Mouse (Mus musculus): ENCODE measurements around the gene Rps25.
"Not testable (repeated sequence)": the region's sequence is repeated elsewhere in the genome, so short reads cannot be mapped to it uniquely, and the experiment has no call there.

Rps25 gene

GRCm38 (mm10) chr9:44405011-44405410 is 1.9 kb upstream of the Rps25 start:
- no peak for DNase-seq (ENCODE audit: low spot score)

- DNase-seq (ENCODE audit: low spot score): no peak
These were observed 786 bp downstream of the Rps25 start for GRCm38 (mm10) chr9:44407752-44408097.

GRCm38 (mm10) chr9:44408693-44409092 is 1.8 kb downstream of the Rps25 start:
- DNase-seq (ENCODE audit: low spot score): not testable (repeated sequence)

GRCm38 (mm10) chr9:44410647-44411336 is 3.9 kb downstream of the Rps25 start:
- DNase-seq (ENCODE audit: low spot score): no peak

GRCm38 (mm10) chr9:44411601-44412130 is 4.7 kb downstream of the Rps25 start:
- no peak for DNase-seq (ENCODE audit: low spot score)

GRCm38 (mm10) chr9:44412306-44412705 is 5.4 kb downstream of the Rps25 start:
- DNase-seq (ENCODE audit: low spot score): no peak

GRCm38 (mm10) chr9:44412781-44413180 is 5.8 kb downstream of the Rps25 start:
- DNase-seq (ENCODE audit: low spot score): no peak

- no peak for DNase-seq (ENCODE audit: low spot score)
These were observed 10.4 kb downstream of the Rps25 start for GRCm38 (mm10) chr9:44417156-44417891.

- DNase-seq (ENCODE audit: low spot score): peak; percentile 92
These were observed 11.0 kb downstream of the Rps25 start for GRCm38 (mm10) chr9:44417892-44418363.

- no peak for DNase-seq (ENCODE audit: low spot score)
These were observed 11.8 kb downstream of the Rps25 start, which contains the start of gene Ccdc84 for GRCm38 (mm10) chr9:44418519-44419385. TSS of gene Ccdc84 (minus strand) at chr9:44418569.

- not testable (repeated sequence) for DNase-seq (ENCODE audit: low spot score)
These were observed 12.8 kb downstream of the Rps25 start for GRCm38 (mm10) chr9:44419730-44420129.

- no peak for DNase-seq (ENCODE audit: low spot score)
These were observed 13.4 kb downstream of the Rps25 start for GRCm38 (mm10) chr9:44420280-44420898.

- no peak for DNase-seq (ENCODE audit: low spot score)
These were observed 16.6 kb downstream of the Rps25 start for GRCm38 (mm10) chr9:44423576-44423975.

GRCm38 (mm10) chr9:44432577-44433185 is 25.7 kb downstream of the Rps25 start:
- no peak for DNase-seq (ENCODE audit: low spot score)

GRCm38 (mm10) chr9:44435747-44436146 is 28.8 kb downstream of the Rps25 start:
- DNase-seq (ENCODE audit: low spot score): no peak

GRCm38 (mm10) chr9:44440961-44441360 is 34.0 kb downstream of the Rps25 start, which contains the start of gene Foxr1:
TSS of gene Foxr1 (minus strand) at chr9:44441136.
- no peak for DNase-seq (ENCODE audit: low spot score)

- not testable (repeated sequence) for DNase-seq (ENCODE audit: low spot score)
These were observed 37.6 kb downstream of the Rps25 start for GRCm38 (mm10) chr9:44444402-44445025.

- DNase-seq (ENCODE audit: low spot score): no peak
These were observed 43.4 kb downstream of the Rps25 start for GRCm38 (mm10) chr9:44450387-44450786.

GRCm38 (mm10) chr9:44454132-44454890 is 47.4 kb downstream of the Rps25 start:
- peak; percentile 63 for DNase-seq (ENCODE audit: low spot score)

GRCm38 (mm10) chr9:44454891-44455220 is 47.9 kb downstream of the Rps25 start, which contains the start of gene Upk2:
TSS of gene Upk2 (minus strand) at chr9:44454976.
- no peak for DNase-seq (ENCODE audit: low spot score)
